Mouse (Mus musculus): ENCODE measurements around the gene Ttc28.
A peak's percentile ranks its signal among the peaks of the same experiment; 100 is the strongest.

Ttc28 gene

DNA sequence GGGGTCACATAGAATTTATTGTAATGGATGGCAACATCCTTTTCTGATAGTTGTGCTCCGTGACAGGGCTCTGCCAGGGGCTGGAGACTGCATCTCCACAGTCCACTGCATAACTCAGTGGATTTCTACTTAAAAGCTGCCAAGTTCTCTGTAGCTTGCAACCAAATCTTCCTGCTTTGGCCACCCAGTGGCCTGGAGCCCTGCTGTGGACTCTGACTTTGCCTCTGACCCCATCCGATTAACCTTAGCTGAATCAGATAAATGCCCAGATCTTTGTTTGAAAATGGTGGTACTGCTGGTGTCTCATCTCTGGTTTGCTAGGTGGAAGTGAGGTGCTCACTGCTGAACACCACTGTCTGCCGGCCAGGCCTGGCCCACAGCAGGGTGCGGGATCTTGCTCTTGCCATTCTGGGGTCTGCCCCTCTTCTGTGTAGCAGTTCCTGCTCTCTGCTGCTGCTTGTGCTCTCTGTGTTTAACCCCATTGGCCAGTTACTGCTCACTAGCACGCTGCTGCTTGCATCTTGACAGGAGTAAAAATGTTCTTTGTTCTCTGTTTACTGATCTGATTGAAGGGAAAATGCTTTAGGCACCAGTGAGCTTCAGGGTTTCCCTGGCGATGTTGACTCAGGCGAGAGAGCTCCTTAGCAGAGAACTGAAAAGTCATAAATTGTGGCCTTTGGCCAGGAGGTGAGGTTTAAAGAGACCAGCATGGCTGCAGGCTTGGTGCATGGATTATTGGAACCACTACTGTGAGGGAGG is 219.1 kb downstream of the Ttc28 start:
- no peak for DNase-seq (ENCODE audit: low read depth)

DNA sequence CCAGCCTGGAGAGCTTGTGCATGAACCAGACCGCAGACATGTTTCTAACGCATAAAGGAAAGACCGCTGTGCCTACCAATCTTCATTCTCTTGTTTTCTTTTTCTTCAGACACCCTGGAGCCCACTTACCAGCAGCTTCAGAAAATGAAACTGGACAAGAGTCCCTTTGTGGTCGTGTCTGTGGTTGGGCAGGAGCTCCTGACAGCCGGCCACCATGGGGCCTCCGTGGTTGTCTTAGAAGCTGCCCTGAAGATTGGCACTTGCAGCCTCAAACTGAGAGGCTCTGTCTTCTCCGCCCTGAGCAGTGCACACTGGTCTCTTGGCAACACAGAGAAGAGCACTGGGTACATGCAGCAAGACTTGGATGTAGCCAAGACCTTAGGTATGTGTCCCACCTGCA is 221.0 kb downstream of the Ttc28 start:
- DNase-seq (ENCODE audit: low read depth) = no peak

DNA sequence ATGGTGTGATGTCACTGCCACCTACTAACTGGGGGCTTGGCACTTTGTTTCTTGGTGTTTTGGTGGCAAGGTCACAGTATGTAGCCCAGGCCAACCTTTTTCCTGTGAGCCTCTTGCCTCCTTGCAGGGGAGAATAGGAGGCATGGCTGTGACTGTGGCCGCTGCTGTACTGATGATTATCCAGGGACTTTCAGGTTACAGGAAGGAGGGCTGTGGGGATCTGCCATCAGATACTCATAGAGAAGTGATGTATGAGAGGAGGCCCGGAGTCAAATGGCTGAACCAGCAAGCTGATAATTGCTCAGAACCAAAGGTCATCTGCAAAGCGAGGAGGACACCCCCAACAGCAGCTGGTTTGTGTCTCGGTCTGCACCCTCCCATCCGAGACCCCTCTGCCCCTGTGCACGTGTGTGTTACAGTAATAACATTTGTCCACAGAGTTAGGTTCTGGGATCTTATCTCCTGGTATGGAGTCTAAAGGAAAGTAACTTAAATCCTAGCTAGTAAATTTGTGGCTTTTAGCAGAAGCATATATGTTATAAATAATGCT is 221.9 kb downstream of the Ttc28 start:
- no peak for DNase-seq (ENCODE audit: low read depth)

DNA sequence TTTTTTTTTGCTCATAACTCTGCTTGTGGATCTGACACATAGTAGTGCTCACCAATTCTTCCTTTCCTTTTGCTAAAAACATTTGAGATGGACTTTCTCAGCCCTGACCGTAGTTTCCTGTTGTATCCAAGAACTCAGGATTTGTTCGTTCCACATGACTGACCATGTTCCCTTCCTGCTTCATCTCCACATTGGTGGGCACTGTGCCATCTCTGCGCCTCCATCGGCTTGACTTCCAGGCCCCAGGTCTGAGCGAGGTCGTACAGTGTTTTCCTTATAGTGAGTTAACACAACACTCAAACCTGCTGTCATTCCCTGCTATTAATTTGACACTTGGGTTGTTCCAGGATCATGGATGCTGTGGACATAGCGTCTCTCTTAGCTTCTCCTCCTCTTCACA is 225.2 kb downstream of the Ttc28 start:
- no peak for DNase-seq (ENCODE audit: low read depth)

DNA sequence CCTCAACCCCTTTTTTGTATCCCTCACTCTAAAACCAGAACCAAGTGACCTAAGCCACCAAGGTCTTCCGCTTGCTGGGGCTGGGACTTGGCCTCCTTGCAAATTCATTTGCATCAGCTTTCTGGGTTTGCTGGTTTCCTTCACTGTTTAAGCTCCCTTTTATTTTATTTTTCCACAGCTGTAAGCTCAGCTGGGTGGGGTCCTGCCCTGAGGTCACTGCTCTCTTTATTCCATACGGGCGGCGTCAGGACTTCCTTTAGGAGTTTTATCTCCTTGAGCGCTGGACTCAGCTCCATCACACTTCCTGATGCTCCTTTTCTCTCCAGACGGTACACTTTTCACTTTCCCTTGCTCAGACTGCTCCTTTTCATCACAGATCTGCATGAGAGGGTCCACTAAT is 231.8 kb downstream of the Ttc28 start:
- no peak for DNase-seq (ENCODE audit: low read depth)

DNA sequence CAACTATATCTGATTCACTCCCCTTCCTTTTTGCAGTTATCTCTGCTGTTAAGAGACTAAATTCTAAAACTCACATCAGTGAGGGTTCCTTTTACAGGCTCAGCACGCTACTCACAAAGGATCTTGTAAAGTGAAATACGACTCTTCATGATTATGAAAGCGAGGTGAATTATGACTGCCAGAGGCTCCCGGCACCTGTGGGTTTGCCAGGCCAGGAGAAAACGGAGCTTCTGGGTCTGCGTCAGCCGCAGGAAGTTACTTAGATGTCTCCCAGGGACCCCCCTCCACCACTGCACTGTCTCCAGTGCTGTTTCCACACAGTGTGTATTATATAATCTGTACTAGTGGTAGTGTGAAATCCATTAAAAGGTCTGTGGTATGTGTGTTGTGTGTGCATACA is 233.6 kb downstream of the Ttc28 start:
- DNase-seq (ENCODE audit: low read depth) = no peak

DNA sequence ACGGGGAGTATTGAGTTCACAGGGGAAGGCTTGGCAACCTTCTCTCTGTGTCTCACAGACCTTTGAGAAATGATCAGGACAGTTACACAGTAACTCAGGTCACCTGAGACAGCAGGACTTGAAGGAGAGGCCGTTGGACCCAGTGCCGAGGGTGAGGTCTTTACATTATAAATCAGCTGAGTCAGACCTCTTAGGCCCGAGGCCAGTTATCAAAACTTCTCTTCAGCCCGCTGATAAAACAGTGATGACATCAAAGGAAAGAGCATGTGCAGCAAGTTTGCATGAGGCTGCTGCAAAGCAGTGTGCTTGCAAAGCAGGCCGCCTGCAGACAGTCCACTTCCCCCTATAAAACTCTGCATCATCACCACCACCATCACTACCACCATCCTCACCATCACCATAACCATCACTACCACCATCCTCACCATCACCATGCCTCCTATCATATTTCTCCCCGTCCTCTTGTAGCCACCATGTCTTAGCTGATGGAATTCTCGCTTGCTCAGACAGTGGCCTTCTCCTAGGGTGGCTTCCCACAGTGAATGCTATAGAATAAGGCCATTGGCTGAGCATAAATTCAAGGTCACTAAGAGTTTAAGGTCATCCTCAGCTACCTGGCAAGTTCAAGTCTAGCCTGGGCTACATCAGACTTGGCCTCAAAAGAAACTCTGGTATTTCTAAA is 234.2 kb downstream of the Ttc28 start:
- DNase-seq (ENCODE audit: low read depth) = no peak

DNA sequence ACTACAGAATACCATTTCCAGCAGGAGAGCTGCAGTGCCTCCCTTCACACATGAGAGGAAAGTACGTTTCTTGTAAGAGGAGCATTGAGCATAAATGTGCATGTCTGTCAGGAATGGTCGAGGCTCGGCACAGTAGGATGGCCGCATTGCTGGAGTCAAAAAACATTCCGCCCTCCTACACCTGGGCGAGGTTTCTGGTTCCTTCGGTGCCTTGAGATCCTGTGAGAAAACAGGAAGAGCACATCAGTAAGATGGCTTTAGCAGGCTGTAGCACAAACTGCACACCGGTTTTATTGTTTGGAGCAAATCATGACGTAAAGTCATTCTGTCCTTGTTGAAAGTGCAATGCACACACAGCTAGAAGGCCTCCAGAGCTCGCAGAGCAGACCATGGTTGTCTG is 235.0 kb downstream of the Ttc28 start:
- DNase-seq (ENCODE audit: low read depth) = no peak

DNA sequence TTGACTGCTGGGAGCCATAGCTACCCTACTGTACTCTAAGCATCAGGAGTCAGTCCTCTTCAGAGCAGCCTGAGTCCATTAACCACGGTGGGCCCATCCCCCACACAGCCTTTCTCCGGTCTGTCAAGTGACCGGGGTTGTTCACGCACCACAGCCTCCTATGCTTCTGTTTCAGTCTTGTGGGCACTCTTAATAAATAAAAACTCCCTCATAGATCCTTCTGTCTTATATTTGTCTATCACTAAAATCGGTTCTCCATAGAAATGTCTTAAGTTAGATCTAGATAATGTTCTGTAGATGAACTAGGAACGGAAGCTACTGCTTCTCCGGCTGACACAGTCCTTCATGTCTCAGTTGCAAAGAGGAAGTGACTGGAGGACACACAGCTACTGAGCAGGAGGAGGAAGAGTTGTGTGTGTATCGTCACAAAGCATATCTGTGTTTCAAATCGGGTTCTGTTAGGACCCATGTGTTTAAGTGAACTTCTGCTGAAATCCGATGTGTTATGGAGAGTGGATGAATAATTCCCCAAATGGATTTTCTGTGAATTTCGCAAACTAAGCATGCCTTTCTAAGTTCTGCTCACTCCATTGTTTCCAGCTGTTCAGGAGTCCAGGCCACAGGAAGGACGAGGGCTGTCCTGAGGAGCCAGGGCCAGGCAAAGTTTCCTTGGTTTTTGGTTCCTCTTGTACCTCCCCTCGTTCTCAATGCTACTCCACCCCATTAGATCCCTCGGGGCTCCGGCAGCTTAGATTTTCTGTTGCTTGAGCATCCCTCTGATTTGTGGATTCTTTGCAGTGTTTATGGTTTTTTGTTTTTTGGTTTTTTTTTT is 236.1 kb downstream of the Ttc28 start:
- peak; percentile 69 for DNase-seq (ENCODE audit: low read depth)

DNA sequence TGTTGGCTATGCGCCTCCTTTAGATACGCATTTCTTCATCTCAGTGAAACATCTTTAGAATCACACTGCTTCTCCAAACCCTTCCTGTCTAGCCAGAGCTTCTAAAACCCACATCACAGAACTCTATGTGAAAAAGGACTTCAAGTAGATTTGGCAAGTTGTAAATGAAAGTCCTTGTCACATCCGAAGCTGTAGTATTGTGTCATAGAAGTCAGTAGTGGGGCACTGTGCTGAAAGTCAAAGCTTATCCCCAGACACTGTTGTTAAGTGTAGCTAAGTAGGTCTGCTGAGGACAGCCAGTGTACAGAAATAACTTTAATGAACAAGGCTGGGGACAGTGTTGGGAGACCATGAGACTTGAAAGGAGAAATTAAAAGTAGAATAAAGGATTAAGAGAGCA is 240.2 kb downstream of the Ttc28 start:
- peak; percentile 65 for DNase-seq (ENCODE audit: low read depth)

DNA sequence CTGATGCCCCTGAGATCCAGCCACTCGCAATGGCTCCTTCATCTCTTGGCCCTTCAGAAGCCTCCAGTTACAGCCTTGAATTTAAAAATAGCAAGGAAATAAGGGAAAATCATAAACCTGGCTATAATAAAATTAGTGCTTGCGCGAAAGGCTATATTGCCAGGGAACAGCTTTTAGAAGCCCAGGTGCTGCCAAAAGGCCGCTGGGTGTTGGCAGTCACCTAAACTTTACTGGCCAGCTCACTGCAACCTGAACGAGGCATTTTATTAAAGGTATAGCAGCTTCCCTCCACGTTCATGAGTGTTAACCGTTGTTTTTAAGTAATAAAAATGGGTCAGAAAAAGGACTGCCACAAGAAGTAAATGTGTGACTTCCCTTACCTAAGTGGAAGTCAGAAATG is 240.7 kb downstream of the Ttc28 start:
- no peak for DNase-seq (ENCODE audit: low read depth)

DNA sequence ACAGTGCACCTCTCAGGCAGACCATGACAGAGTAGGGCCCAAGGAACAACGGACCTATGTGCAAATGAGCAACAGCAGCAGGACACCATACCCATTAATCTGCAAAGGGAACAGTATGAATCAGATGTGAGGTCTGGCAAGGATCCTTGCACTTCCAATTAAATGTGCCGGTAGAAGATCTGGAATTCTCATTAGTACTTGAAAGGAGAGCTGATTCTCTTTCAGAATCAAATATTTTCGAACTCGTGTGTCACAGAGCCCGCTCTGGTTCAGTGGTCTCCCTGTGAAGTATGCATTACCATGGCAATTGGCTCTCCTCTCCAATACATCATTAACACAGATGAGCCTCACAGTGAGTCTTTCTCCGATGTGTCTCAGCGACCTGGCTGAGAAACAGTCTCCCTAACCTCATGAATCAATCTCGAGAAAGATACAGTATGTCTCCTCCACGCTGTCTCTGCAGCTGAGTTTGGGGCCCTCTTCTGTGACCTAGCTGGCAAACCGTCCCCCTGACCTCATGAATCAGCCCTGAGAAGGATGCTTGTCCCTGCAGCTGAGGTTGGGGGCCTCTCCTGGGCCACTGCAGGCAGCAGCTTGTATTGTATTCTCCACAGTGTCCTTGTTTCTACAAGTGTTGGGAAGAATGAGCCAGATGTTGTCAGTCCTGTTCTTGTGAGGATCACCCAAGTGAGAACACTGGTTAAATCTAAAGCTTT is 241.3 kb downstream of the Ttc28 start:
- no peak for DNase-seq (ENCODE audit: low read depth)

DNA sequence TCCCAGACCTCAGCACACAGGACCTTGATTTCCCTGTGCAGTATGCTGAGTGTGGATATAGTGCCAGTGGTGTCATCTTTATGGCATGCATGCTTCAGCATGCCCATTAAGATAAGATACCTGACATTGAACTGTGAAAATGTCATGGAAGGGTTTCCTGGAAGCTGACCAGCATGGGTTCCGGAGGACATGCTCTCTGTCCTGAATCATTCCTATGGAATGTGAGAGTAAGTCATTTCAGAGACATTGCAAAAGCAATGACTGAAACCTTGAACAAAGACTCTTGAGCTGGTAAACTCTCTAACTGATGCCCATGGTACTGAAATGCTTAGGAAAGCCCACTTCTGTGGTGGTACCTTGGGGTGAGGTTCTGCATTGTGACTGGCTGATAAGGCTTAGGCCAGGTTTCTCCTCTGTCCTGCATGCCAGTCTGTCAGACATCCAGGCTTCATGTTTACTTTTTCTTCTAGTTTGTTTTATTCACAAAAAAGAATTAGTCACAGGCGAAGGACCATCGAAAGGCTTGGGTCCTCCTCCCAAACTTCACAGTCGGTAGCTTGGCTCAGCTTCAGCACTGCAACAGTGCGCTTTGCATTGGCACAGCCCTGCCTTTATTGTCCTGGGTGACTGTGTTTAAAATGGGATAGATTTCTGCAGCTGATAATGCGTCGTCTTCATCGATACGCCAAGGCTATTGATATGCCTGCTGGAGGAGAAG is 242.9 kb downstream of the Ttc28 start:
- DNase-seq (ENCODE audit: low read depth) = no peak

DNA sequence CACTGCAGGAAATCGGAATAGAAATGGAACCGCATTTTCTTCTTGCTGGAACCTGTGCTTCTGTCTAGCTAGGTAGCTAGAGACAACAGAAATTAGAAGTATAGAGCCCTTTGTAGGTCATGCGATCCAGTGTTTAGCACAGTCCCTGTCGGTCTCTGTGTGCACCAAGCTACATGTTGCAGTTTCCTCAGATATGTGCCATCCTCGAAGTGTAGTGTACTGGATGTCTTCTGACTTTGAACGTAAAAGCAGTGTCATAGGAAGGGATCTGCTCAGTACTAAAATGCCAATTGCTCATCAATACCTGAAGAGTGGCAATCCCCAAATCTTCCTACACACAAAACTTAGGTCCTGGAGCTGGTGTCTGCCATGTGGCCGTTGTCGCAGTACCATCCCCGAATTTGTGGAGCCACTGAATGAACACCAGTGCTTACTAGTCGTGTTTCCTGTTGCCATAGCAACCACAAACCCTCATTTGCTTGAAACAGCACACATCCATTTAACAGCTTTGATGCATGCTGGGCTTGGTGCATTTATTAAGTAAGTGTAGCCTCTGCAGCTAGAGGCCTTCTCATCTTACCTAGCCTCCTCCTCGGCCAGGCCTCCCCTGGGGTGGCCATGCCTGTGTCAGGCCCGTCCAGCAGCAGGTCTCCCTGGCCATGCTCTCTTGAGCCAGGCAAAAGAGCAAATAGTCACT is 243.6 kb downstream of the Ttc28 start:
- DNase-seq (ENCODE audit: low read depth) = peak; percentile 56

DNA sequence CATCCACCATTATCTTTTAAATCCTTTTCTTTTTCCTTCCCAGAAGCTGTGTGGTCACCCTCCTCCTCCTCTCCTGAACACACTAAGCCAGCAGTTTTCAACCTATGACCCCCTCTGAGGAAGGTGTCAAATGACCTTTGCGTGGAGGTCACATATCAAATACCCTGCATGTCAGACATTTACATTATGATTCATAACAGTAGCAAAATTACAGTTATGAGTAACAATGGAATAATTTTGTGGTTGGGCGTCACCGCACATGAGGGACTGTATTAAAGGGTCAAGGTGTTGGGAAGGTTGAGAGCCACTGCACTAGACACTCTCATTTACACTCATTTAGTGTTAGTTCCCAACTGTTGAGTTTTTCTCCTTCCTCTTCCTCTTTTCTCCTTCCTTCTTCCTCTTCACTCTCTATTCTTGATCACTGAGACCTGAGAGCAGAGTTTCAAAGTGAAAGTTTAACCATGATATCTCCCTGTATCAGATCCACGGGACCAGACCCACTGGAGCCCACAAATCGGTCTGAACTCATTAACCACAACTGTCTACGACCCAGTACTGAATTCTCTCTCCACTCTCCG is 245.1 kb downstream of the Ttc28 start:
- DNase-seq (ENCODE audit: low read depth) = no peak

DNA sequence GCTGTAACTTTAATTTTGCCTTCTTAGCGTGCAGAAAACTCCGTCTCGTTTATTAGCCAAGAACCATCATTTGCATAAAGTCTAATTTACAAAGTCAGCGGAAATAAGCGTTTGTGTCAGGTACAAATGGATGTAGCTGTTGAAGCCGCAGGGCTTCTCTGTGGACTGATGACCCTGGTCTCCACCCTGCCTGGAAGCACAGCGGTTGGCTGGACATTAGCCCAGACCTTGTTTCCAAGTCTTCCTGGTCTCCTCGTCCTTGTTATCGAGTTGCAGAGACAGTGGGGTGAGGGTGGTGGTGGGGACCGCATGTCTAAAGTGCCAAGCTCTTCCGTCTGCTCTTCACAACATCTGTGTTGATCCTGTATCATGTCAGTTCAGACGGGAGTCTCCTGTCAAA is 246.1 kb downstream of the Ttc28 start:
- no peak for DNase-seq (ENCODE audit: low read depth)

DNA sequence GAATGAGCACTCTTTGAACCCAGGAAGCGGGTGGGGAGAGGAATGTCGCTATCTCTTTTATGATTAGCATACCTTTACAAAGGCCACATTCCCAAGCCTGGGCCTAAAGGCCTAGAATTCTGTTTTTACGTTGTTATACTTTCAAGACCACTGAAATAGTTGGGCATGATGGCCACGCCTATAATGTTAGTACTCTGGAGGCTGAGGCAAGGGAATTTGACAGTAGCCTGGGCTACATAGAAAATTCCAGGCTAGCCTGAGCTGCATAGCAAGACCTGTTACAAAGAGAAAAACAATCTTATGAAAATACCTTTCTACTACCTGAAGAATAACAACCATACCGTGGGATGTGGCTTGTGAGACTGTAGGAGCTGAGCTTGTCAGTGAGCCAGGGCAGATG is 248.2 kb downstream of the Ttc28 start:
- DNase-seq (ENCODE audit: low read depth) = no peak

DNA sequence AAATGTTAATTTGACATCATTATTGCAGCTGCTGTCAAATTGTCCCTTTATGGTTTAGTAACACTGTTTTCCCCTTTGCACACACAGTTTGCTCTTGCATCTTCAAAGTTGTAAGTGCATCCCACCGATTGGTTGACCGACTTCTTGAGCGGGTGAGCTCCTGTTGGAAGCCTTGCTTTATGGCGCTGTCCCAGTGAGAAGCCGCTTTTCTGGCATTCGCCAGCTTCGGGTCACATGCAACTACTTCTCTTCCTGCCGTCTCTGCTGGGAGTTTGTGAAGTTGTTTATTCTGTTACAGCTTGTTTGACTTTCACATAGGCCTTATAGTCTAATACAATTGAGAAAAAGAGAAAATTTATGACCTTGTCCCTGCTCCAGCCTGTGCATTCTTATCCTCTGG is 250.5 kb downstream of the Ttc28 start:
- DNase-seq (ENCODE audit: low read depth) = no peak

DNA sequence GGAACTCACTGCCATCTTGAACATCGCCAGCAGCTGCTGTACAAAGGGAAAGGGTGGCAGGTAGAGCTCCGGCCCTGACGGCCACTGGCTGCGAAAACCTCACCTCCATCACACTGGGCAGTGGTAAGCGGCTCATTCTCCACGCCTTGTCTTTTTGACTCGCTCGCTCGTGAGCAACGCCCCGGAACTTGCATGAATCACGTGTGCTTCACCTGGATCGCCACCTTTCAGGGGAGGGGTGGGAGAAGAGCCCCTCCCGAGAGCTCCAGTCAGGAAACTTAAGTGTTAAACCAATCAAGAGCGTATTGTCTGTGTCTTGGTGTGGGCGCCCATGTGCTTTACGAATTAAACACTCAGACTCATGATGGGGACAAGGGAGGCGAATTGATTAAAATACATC is 252.0 kb downstream of the Ttc28 start:
- no peak for DNase-seq (ENCODE audit: low read depth)

DNA sequence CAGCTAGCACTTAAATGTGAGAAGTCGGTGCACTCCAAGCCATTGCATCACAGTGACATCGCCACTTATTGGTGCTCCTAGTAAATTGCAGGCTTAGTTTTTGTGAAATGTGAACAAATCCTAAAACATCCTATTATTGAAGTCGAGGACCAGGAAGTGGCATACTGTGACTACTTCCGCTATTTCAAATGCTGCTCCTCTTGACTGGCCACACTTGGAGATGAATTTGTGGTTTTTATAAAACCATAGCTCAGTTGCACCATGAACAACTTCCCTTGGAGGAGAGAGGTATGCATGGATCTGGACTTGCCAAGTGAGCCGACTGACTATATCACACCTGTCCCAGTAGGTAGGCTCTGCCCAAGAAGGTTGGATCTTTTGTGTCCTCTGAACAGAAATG is 253.5 kb downstream of the Ttc28 start:
- DNase-seq (ENCODE audit: low read depth) = no peak
